Mouse (Mus musculus): ENCODE measurements around the gene 4930507D05Rik.
"Not testable (repeated sequence)": the region's sequence is repeated elsewhere in the genome, so short reads cannot be mapped to it uniquely, and the experiment has no call there.

The 4930507D05Rik gene
- long read RNA-seq, experiment 1, partial matches to known transcripts = 0 of 1 reads
- long read RNA-seq, experiment 1, other reads (novel, unspliced or antisense) = 0 of 1 reads
- long read RNA-seq, experiment 2 = 0 reads

- intact Hi-C loops (cut with DNase I) = loop anchor here (1.0 to 10.0 kb wide), 2 partner anchors 38 to 295 kb away; no protein-coding TSS in a partner anchor
Observed at GRCm38 (mm10) chr10:62449364-62450279, at the start of gene 4930507D05Rik, which contains the start of gene Supv3l1. 4930507D05Rik (plus strand) TSS chr10:62449489. Supv3l1 (minus strand) TSS chr10:62449738.

GRCm38 (mm10) chr10:62401641-62402111 lies 47.6 kb upstream of the 4930507D05Rik start:
- intact Hi-C loops (cut with DNase I) = no loop called here

GRCm38 (mm10) chr10:62404901-62405300 lies 44.4 kb upstream of the 4930507D05Rik start:
- intact Hi-C loops (cut with DNase I) = no loop called here

- intact Hi-C loops (cut with DNase I) = loop anchor here (2.0 to 5.0 kb wide), 2 partner anchors 136 to 234 kb away; no protein-coding TSS in a partner anchor
Observed at GRCm38 (mm10) chr10:62410943-62411342, 38.3 kb upstream of the 4930507D05Rik start.

- intact Hi-C loops (cut with DNase I) = loop anchor here (2.0 to 5.0 kb wide), 2 partner anchors 137 to 234 kb away; no protein-coding TSS in a partner anchor
Observed at GRCm38 (mm10) chr10:62411431-62412410, 37.6 kb upstream of the 4930507D05Rik start.

GRCm38 (mm10) chr10:62412906-62413605 lies 36.2 kb upstream of the 4930507D05Rik start:
- intact Hi-C loops (cut with DNase I) = loop anchor here (5.0 kb wide), 1 partner anchor 236 kb away; no protein-coding TSS in a partner anchor

GRCm38 (mm10) chr10:62413606-62413982 lies 35.7 kb upstream of the 4930507D05Rik start:
- intact Hi-C loops (cut with DNase I) = loop anchor here (5.0 kb wide), 1 partner anchor 236 kb away; no protein-coding TSS in a partner anchor

GRCm38 (mm10) chr10:62418831-62419356 lies 30.4 kb upstream of the 4930507D05Rik start:
- intact Hi-C loops (cut with DNase I) = no loop called here

- intact Hi-C loops (cut with DNase I) = no loop called here
Observed at GRCm38 (mm10) chr10:62419422-62419821, 29.9 kb upstream of the 4930507D05Rik start.

GRCm38 (mm10) chr10:62420399-62420798 lies 28.9 kb upstream of the 4930507D05Rik start:
- intact Hi-C loops (cut with DNase I) = no loop called here

- intact Hi-C loops (cut with DNase I) = no loop called here
Observed at GRCm38 (mm10) chr10:62421127-62421526, 28.2 kb upstream of the 4930507D05Rik start.

GRCm38 (mm10) chr10:62422255-62422654 lies 27.0 kb upstream of the 4930507D05Rik start, which contains the start of gene Hkdc1:
Hkdc1 (minus strand) TSS chr10:62422491.
- intact Hi-C loops (cut with DNase I) = no loop called here

GRCm38 (mm10) chr10:62425081-62425871 lies 24.0 kb upstream of the 4930507D05Rik start:
- intact Hi-C loops (cut with DNase I) = no loop called here

GRCm38 (mm10) chr10:62430427-62430826 lies 18.9 kb upstream of the 4930507D05Rik start:
- intact Hi-C loops (cut with DNase I) = no loop called here

- intact Hi-C loops (cut with DNase I) = no loop called here
Observed at GRCm38 (mm10) chr10:62450280-62450640, 971 bp downstream of the 4930507D05Rik start.

- intact Hi-C loops (cut with DNase I) = not testable (repeated sequence)
Observed at GRCm38 (mm10) chr10:62452001-62452400, 2.7 kb downstream of the 4930507D05Rik start.

- intact Hi-C loops (cut with DNase I) = no loop called here
Observed at GRCm38 (mm10) chr10:62461321-62461720, 12.0 kb downstream of the 4930507D05Rik start.

GRCm38 (mm10) chr10:62469736-62470135 lies 20.4 kb downstream of the 4930507D05Rik start:
- intact Hi-C loops (cut with DNase I) = no loop called here

GRCm38 (mm10) chr10:62471105-62471504 lies 21.8 kb downstream of the 4930507D05Rik start:
- intact Hi-C loops (cut with DNase I) = no loop called here
